Mouse (Mus musculus): ENCODE data around the gene Mmp23. TPM values are rescaled to one million over a fixed set of nuclear protein-coding genes. Genes with fewer than 3 reads are reported as not detected.
A peak's percentile ranks its signal among the peaks of the same experiment; 100 is the strongest.
"Not testable (repeated sequence)": the region's sequence is repeated elsewhere in the genome, so short reads cannot be mapped to it uniquely, and the experiment has no call there.

Mmp23 gene
- total RNA-seq (2021): 10 to 100 TPM; 14.5 to 16.8 TPM
- long read RNA-seq, experiment 1, transcript Mmp23-201 (8 exons, 1,434 nt): major isoform, 21 of 27 reads
- long read RNA-seq, experiment 1, partial matches to known transcripts: 4 of 27 reads
- long read RNA-seq, experiment 1, other reads (novel, unspliced or antisense): 2 of 27 reads
- long read RNA-seq, experiment 2, transcript Mmp23-201 (8 exons, 1,434 nt): major isoform, 9 of 18 reads
- long read RNA-seq, experiment 2, partial matches to known transcripts: 2 of 18 reads
- long read RNA-seq, experiment 2, other reads (novel, unspliced or antisense): 6 of 18 reads

- intact Hi-C loops (cut with DNase I): no loop called here
- peak; percentile 72 to 73 for DNase-seq
Observed at GRCm38 (mm10) chr4:155653086-155653450, at the start of gene Mmp23. Gene Mmp23 (minus strand): TSS chr4:155653384.

- DNase-seq: no peak
- intact Hi-C loops (cut with DNase I): no loop called here
Observed at GRCm38 (mm10) chr4:155700425-155700824, 47.2 kb upstream of the Mmp23 start.

- DNase-seq: no peak
- intact Hi-C loops (cut with DNase I): loop anchor here (5.0 kb wide), 1 partner anchor 214 kb away; no protein-coding TSS in a partner anchor
Observed at GRCm38 (mm10) chr4:155696261-155697255, 43.4 kb upstream of the Mmp23 start.

- intact Hi-C loops (cut with DNase I): loop anchor here (5.0 kb wide), 1 partner anchor 213 kb away; no protein-coding TSS in a partner anchor
- no peak for DNase-seq
Observed at GRCm38 (mm10) chr4:155695531-155696062, 42.4 kb upstream of the Mmp23 start.

GRCm38 (mm10) chr4:155694482-155695401, 41.6 kb upstream of the Mmp23 start:
- DNase-seq: peak; percentile 69 to 71
- intact Hi-C loops (cut with DNase I): loop anchor here (5.0 kb wide), 1 partner anchor 212 kb away; no protein-coding TSS in a partner anchor

GRCm38 (mm10) chr4:155694111-155694481, 40.9 kb upstream of the Mmp23 start, which contains the start of gene Fndc10:
Gene Fndc10 (plus strand): TSS chr4:155694342.
- intact Hi-C loops (cut with DNase I): no loop called here
- peak in 1 of 2 experiments; percentile 72 for DNase-seq

- no peak for DNase-seq
- intact Hi-C loops (cut with DNase I): no loop called here
Observed at GRCm38 (mm10) chr4:155692421-155692820, 39.2 kb upstream of the Mmp23 start.

- intact Hi-C loops (cut with DNase I): no loop called here
- DNase-seq: no peak
Observed at GRCm38 (mm10) chr4:155690571-155691375, 37.6 kb upstream of the Mmp23 start.

GRCm38 (mm10) chr4:155687764-155688163, 34.6 kb upstream of the Mmp23 start:
- DNase-seq; intact Hi-C loops (cut with DNase I): not testable (repeated sequence)

GRCm38 (mm10) chr4:155683670-155684277, 30.6 kb upstream of the Mmp23 start:
- not testable (repeated sequence) for DNase-seq

GRCm38 (mm10) chr4:155675991-155676390, 22.8 kb upstream of the Mmp23 start:
- DNase-seq: peak in 1 of 2 experiments; percentile 24
- intact Hi-C loops (cut with DNase I): no loop called here

More at GRCm38 (mm10) chr4:155683670-155684277, 30.6 kb upstream of the Mmp23 start:
- intact Hi-C loops (cut with DNase I): not testable (repeated sequence)

GRCm38 (mm10) chr4:155672082-155672481, 18.9 kb upstream of the Mmp23 start:
- intact Hi-C loops (cut with DNase I): no loop called here
- DNase-seq: no peak

GRCm38 (mm10) chr4:155670236-155670635, 17.1 kb upstream of the Mmp23 start:
- intact Hi-C loops (cut with DNase I); DNase-seq: not testable (repeated sequence)

GRCm38 (mm10) chr4:155669598-155670075, 16.5 kb upstream of the Mmp23 start:
- DNase-seq: no peak
- intact Hi-C loops (cut with DNase I): loop anchor here (5.0 kb wide), 1 partner anchor 42 kb away; no protein-coding TSS in a partner anchor

- intact Hi-C loops (cut with DNase I): loop anchor here (5.0 kb wide), 1 partner anchor 42 kb away; no protein-coding TSS in a partner anchor
Observed at GRCm38 (mm10) chr4:155668689-155669597, 15.8 kb upstream of the Mmp23 start, which contains the start of gene Mib2. Gene Mib2 (minus strand): TSS chr4:155669198.

GRCm38 (mm10) chr4:155666903-155667302, 13.7 kb upstream of the Mmp23 start:
- intact Hi-C loops (cut with DNase I): loop anchor here (5.0 kb wide), 1 partner anchor 40 kb away; no protein-coding TSS in a partner anchor
- no peak for DNase-seq

More at GRCm38 (mm10) chr4:155668689-155669597, 15.8 kb upstream of the Mmp23 start, which contains the start of gene Mib2:
- peak; percentile 95 to 97 for DNase-seq

- no peak for DNase-seq
- intact Hi-C loops (cut with DNase I): no loop called here
Observed at GRCm38 (mm10) chr4:155660641-155661040, 7.5 kb upstream of the Mmp23 start.

All from heart, postnatal 14 days (tissue).